Mouse (Mus musculus): ENCODE measurements at regions not wholly inside any gene's neighbourhood (a gene's known extent, or its start where the extent isn't known, plus 50 kb on each side); places are given as distances from the start of the nearest gene placed in this dataset.
"Not testable (repeated sequence)": the region's sequence is repeated elsewhere in the genome, so short reads cannot be mapped to it uniquely, and the experiment has no call there.

DNA sequence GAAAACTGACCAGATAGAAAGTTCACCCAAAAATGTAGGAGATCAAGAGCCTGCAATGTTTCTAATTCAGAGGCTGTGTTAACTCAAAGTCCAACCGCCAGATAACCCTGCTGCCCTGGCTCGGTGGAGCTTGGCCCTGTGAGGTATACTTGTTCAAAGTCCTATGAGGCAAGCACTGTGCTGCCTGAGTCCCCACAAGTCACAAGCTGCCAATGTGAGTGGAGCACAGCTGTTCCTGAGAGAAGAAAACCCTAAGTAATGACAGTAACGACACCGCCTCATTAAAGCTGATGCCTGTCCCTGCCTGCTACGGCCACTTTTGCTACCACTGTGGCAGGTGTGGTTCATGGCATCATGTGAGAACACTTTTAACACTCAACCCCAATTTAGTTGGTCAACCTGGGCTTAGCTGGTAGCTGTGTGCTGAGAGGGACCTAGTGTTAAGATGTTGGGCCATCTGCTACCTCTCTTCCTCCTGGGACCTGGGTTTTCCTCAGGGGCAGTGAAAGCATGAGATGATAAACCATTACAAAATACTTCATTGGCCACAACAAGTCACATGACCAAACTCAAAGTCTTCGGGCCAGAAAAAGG is 178.2 kb upstream of the Afdn start:
- DNase-seq (ENCODE audit: low spot score in 2 of 2), result no peak

GRCm38 (mm10) chr17:13583475-13584233 is 176.7 kb upstream of the Afdn start:
- no peak for DNase-seq (ENCODE audit: low spot score in 2 of 2)

DNA sequence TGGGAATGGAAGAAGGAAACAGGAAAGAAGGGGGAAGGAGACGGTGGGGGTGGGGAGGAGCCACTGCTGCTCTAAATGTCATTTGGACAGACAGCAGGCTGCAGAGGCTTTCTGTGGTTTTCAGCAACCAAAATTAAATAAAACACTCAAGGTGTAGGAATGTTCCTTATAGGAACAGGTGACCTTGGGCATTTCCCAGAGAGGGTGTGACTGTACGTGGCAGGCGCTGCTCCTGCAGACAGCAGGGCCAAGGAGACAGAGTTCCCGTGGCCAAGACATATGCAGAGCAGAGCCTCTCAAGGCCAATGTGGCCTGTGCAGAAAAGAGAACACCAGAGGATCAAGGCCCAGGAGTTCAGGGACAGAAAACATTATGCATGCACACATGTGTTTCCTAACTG is 175.9 kb upstream of the Afdn start:
- no peak for DNase-seq (ENCODE audit: low spot score in 2 of 2)

GRCm38 (mm10) chr17:13590240-13590837 is 170.0 kb upstream of the Afdn start:
- DNase-seq (ENCODE audit: low spot score in 2 of 2), result not testable (repeated sequence)
